Mouse (Mus musculus) v-Abl transformed pro-B cells (cell line): ENCODE measurements around the gene Scn7a.

ENCODE experiments used
- in situ Hi-C, 2 experiments: fragments of 400-800 bp; cut with MboI; formaldehyde crosslinking; loops; one replicate each; pipeline ENCODE4 v1.15.1; 2025; ENCODE audit not compliant: unreplicated experiment in 2 of 2

The Scn7a gene

GRCm38 (mm10) chr2:66784765-66785164 is at the start of gene Scn7a:
Gene Scn7a, minus strand, starts transcription at chr2:66784914.
- in situ Hi-C loops: loop anchor here in 1 of 2 experiments (25.0 kb wide), 2 partner anchors 997 to 1397 kb away; no protein-coding TSS in a partner anchor

GRCm38 (mm10) chr2:66827729-66828128 is 43.0 kb upstream of the Scn7a start:
- in situ Hi-C loops: no loop called here

- in situ Hi-C loops: loop anchor here in 1 of 2 experiments (5.0 kb wide), 1 partner anchor 1532 kb away; no protein-coding TSS in a partner anchor
Measured at GRCm38 (mm10) chr2:66819862-66820559, 35.3 kb upstream of the Scn7a start.

- in situ Hi-C loops: loop anchor here (5.0 to 25.0 kb wide), 6 partner anchors 542 to 1412 kb away; partner anchors contain the start of gene Ttc21b (in 2 of the 2)
Measured at GRCm38 (mm10) chr2:66799676-66800249, 15.0 kb upstream of the Scn7a start.

- in situ Hi-C loops: loop anchor here (5.0 to 25.0 kb wide), 5 partner anchors 540 to 1410 kb away; partner anchors contain the start of gene Ttc21b (in 1 of the 2)
Measured at GRCm38 (mm10) chr2:66797493-66797892, 12.8 kb upstream of the Scn7a start.

GRCm38 (mm10) chr2:66791629-66792028 is 6.9 kb upstream of the Scn7a start:
- in situ Hi-C loops: loop anchor here (10.0 to 25.0 kb wide), 4 partner anchors 997 to 1404 kb away; no protein-coding TSS in a partner anchor

GRCm38 (mm10) chr2:66780884-66781283 is 3.8 kb downstream of the Scn7a start:
- in situ Hi-C loops: loop anchor here in 1 of 2 experiments (25.0 kb wide), 2 partner anchors 994 to 1394 kb away; no protein-coding TSS in a partner anchor

- in situ Hi-C loops: no loop called here
Measured at GRCm38 (mm10) chr2:66767980-66768379, 16.7 kb downstream of the Scn7a start.

- in situ Hi-C loops: no loop called here
Measured at GRCm38 (mm10) chr2:66765170-66765569, 19.5 kb downstream of the Scn7a start.

- in situ Hi-C loops: no loop called here
Measured at GRCm38 (mm10) chr2:66762905-66763304, 21.8 kb downstream of the Scn7a start.

GRCm38 (mm10) chr2:66728002-66728401 is 56.7 kb downstream of the Scn7a start:
- in situ Hi-C loops: no loop called here

GRCm38 (mm10) chr2:66727585-66727974 is 57.1 kb downstream of the Scn7a start:
- in situ Hi-C loops: no loop called here

GRCm38 (mm10) chr2:66726878-66727584 is 57.7 kb downstream of the Scn7a start:
- in situ Hi-C loops: no loop called here

- in situ Hi-C loops: no loop called here
Measured at GRCm38 (mm10) chr2:66712071-66712470, 72.6 kb downstream of the Scn7a start.

- in situ Hi-C loops: no loop called here
Measured at GRCm38 (mm10) chr2:66692300-66692699, 92.4 kb downstream of the Scn7a start.

GRCm38 (mm10) chr2:66661988-66662387 is 122.7 kb downstream of the Scn7a start:
- in situ Hi-C loops: no loop called here

- in situ Hi-C loops: no loop called here
Measured at GRCm38 (mm10) chr2:66656430-66656829, 128.3 kb downstream of the Scn7a start.

GRCm38 (mm10) chr2:66655431-66655830 is 129.3 kb downstream of the Scn7a start:
- in situ Hi-C loops: no loop called here

- in situ Hi-C loops: loop anchor here in 1 of 2 experiments (10.0 to 25.0 kb wide), 2 partner anchors 382 to 1250 kb away; partner anchors contain the start of gene Ttc21b
Measured at GRCm38 (mm10) chr2:66644384-66644783, 140.3 kb downstream of the Scn7a start.

- in situ Hi-C loops: loop anchor here in 1 of 2 experiments (25.0 kb wide), 1 partner anchor 372 kb away; the partner anchor contains the start of gene Ttc21b
Measured at GRCm38 (mm10) chr2:66634580-66635359, 149.9 kb downstream of the Scn7a start, which contains the start of gene Scn9a. Gene Scn9a, minus strand, starts transcription at chr2:66634962.
